Mouse (Mus musculus) E14TG2a.4 (cell line): ENCODE measurements around the gene Mcts2.
"Not testable (repeated sequence)": the region's sequence is repeated elsewhere in the genome, so short reads cannot be mapped to it uniquely, and the experiment has no call there.

Source experiments
- H3K27me3 ChIP-seq: 2 replicates; pipeline ENCODE4 v1.6.1; 2014; ENCODE audit warnings: low read length, control low read depth; ENCODE audit not compliant: insufficient read depth
- H3K36me3 ChIP-seq: 2 replicates; pipeline ENCODE4 v1.6.1; 2014; ENCODE audit warnings: low read length, control low read depth; ENCODE audit not compliant: insufficient read depth
- H3K4me1 ChIP-seq: replicated peaks from 2 replicates; pipeline ENCODE4 v1.6.1; 2014; ENCODE audit warnings: low read depth, low read length, control low read depth
- H3K4me3 ChIP-seq: replicated peaks from 2 replicates; pipeline ENCODE4 v1.5.1; 2014; ENCODE audit warnings: mild to moderate bottlenecking, low read length
- H3K9me3 ChIP-seq: 2 replicates; pipeline ENCODE4 v1.6.1; 2014; ENCODE audit warnings: low read length, control low read depth
- CTCF ChIP-seq: conservative IDR thresholded peaks from 2 replicates; pipeline ENCODE4 v1.5.1; 2014; ENCODE audit warnings: low read length
- NANOG ChIP-seq: IDR thresholded peaks from 2 replicates; pipeline ENCODE4 v1.6.1; 2014; ENCODE audit warnings: borderline replicate concordance, low read length, mixed read lengths
- POU5F1 ChIP-seq: IDR thresholded peaks from 2 replicates; pipeline ENCODE4 v1.6.1; 2014; ENCODE audit warnings: low read length, borderline replicate concordance

The Mcts2 gene

DNA sequence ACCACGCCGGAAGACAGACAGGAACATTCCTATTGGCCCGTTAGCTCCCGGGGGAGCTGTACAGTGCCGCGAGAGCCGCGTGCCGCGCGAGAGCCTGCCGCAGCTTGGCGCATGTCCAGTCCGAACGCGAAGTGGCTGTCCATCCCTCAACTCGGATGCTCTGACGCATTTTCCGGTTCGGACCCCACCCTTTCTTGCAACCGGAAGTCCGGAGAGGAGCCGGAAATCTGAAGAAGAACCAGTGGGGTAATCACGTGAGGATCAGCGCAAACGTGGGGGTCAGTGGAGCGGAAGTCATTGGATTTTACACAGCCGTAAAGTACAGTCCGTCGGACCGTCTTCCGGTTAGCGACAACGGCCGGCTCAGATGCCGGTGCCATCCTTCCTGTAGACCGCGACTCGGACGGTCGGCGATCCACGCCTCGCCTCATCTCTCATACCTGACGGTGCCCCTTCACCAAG, at the start of gene Mcts2:
Gene Mcts2 (plus strand): TSS at position 230 of the 462 bp plus-strand sequence.
- H3K27me3 ChIP-seq: no peaks in the 10 kb centered on the region
- H3K36me3 ChIP-seq: peaks cover 97% of the 10 kb centered on the region
- peaks cover 64% of the 10 kb centered on the region for H3K9me3 ChIP-seq
- H3K4me3 ChIP-seq: peak within 1 kb of the TSS; percentile 77
- H3K4me1 ChIP-seq: peaks cover 26% of the 10 kb centered on the region
- TF ChIP-seq POU5F1 (no peak), NANOG (no peak), CTCF (no peak)

DNA sequence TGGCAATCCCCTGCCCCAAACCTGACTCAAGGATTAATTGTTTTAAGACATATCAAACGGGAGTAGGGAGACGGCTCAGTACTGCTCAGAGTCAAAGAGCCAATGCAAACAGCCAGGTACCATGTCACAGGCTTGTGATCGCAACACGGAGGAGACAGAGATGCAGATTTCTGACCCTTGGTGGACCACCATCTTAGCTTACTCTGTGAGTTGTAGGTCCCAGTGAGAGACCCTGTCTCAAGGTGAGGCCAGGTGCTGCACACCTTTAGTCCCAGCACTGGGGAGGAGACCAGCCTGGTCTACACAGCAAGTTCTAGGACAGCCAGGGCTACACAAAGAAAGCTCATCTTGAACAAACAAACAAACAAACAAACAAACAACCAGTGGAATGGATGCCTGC, 49.5 kb upstream of the Mcts2 start:
- H3K4me1 ChIP-seq: peaks cover 13% of the 10 kb centered on the region; the same call in 1 of the 2 replicates
- TF ChIP-seq POU5F1 (no peak), CTCF (no peak), NANOG (no peak)
- peaks cover 65% of the 10 kb centered on the region for H3K27me3 ChIP-seq
- H3K9me3 ChIP-seq: peaks cover 6% of the 10 kb centered on the region
- H3K36me3 ChIP-seq: no peaks in the 10 kb centered on the region
- H3K4me3 ChIP-seq: no peak overlapping the region

DNA sequence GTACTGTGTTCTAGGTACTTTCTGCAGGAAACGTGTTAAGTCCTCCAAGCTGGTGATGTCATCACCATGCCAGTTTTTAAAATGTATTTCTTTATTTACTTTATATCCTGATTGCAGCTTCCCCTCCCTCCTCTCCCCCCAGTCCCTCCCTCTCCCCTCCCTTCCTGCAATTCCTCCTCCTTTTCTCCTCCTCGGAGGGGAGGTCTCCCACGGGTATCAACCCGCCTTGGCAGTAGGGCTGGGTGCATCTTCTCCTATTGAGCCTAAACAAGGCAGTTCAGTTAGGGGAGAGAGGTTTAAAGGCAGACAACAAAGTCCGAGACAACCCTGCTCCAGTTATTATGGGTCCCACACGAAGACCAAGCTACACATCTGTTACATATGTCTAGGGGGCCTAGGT, 48.0 kb upstream of the Mcts2 start:
- no peaks in the 10 kb centered on the region for H3K36me3 ChIP-seq
- H3K27me3 ChIP-seq: peaks cover 51% of the 10 kb centered on the region
- H3K4me3 ChIP-seq: no peak overlapping the region
- peaks cover 8% of the 10 kb centered on the region; the same call in 1 of the 2 replicates for H3K4me1 ChIP-seq
- TF ChIP-seq POU5F1 (no peak), CTCF (no peak), NANOG (no peak)
- H3K9me3 ChIP-seq: no peaks in the 10 kb centered on the region

DNA sequence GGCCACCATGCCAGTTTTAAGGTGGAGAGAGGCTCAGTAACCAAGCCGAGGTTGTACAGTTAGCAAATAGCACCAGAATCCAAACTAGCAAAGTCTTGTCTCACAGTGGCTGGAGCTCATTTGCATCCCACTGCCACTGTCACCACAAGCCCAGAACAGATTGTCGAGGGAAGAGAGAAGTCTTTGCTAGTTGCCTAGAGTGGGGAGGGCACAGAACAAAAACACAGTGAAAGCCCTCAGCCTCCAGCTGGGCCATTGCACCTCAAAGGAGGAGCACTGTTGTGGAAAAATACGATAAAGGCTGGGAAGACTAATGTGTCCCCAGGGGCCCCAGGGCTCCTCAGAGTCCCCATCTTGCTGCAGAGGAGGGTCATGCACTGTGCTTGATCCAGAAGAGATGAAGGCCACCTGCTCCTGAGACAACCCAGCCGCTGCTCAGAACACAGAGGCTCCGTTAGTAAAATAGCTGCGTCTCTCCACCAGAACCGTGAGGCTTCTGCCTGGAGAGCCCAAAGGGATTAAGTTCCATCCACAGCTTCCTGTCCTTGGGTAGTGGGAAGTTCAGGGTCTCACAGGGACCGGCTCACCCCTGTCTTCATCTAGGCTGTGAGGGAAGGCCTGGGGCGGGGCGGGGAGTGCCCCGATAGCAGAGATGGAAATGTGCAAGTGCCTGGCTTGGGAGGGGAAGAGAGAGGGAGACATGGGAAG, 47.3 kb upstream of the Mcts2 start:
- H3K4me1 ChIP-seq: peaks cover 7% of the 10 kb centered on the region; the same call in 1 of the 2 replicates
- TF ChIP-seq CTCF (no peak), NANOG (no peak), POU5F1 (no peak)
- H3K27me3 ChIP-seq: peaks cover 44% of the 10 kb centered on the region
- H3K4me3 ChIP-seq: no peak overlapping the region
- no peaks in the 10 kb centered on the region for H3K36me3 ChIP-seq
- H3K9me3 ChIP-seq: no peaks in the 10 kb centered on the region

DNA sequence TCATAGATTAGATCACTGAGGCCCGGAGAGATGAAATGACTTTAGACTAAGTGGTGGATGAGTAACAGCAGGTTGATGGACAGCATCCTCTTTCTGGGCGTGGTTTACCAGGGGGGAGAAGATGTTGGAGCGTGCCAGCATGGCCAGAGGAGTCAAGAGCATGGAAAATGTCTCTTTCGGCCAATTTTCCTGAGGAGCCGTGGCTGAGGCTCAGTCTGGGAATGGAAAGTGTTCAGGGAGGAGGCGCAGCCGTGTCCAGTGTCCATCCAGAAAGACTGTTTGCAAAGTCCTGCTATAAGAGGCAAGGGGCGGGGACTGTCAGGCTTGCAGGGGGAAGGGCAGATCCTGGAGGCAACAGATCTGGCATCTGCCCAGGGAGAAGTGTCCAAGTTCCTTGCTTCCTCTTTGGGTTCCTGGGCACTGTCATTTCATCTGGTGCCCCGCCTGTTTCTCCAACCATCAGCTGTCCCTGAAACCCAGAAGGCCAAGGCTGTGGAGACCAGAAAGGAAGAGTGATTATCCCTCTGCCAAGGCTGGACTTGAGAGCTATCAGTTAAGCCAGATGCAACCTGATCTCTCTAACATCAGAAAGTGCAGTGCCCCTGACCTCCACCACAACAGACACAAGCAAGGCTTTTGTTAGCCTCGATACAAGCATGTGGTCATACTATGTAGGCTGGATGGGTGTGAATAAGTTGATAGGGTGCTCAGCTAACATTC, 33.8 kb upstream of the Mcts2 start:
- no peaks in the 10 kb centered on the region for H3K9me3 ChIP-seq
- H3K4me3 ChIP-seq: no peak overlapping the region
- H3K4me1 ChIP-seq: peaks cover 11% of the 10 kb centered on the region
- TF ChIP-seq POU5F1 (no peak), CTCF (no peak), NANOG (no peak)
- peaks cover 5% of the 10 kb centered on the region; the same call in 1 of the 2 replicates for H3K27me3 ChIP-seq
- H3K36me3 ChIP-seq: no peaks in the 10 kb centered on the region

DNA sequence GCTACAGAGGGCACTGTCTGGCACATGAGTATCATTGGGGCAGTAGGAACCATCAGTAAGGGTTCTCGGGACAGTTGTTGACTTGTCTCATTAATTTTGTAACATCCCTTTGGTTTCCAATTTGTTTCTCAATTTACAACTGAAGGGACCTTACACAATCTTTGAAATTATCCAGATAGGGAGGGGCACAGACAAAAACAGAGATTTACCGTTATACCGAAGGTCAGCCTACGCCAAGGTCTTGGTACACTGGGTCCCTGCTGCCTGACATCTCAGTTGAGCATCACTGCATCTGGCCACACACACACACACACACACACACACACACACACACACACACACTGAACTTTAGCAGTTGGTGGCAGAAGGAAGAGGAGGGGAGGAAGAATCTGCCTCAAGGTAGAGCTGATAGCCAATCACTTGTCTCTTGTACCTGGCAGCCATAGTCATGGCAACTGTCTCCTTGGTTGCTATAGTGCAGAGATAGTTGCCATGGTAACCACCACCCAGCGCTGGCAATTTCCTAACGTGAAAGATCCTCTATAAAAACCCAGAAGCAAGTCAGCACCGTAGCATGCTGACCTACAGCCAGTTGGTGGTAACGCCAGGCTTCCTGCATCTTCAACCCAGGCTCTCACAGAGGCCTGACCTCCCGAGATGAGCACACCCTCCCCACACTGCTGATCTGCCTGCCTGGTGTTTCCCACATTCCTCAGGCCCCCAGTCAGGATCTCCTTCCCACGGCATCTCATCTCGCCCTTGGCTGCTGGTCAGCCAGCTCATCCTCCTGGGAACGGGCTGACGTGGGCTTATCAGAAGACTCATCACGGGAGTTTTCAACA, 32.7 kb upstream of the Mcts2 start:
- H3K9me3 ChIP-seq: no peaks in the 10 kb centered on the region
- H3K4me1 ChIP-seq: peaks cover 14% of the 10 kb centered on the region
- H3K36me3 ChIP-seq: no peaks in the 10 kb centered on the region
- TF ChIP-seq CTCF (no peak), POU5F1 (no peak), NANOG (no peak)
- peaks cover 5% of the 10 kb centered on the region; the same call in 1 of the 2 replicates for H3K27me3 ChIP-seq
- no peak overlapping the region for H3K4me3 ChIP-seq

DNA sequence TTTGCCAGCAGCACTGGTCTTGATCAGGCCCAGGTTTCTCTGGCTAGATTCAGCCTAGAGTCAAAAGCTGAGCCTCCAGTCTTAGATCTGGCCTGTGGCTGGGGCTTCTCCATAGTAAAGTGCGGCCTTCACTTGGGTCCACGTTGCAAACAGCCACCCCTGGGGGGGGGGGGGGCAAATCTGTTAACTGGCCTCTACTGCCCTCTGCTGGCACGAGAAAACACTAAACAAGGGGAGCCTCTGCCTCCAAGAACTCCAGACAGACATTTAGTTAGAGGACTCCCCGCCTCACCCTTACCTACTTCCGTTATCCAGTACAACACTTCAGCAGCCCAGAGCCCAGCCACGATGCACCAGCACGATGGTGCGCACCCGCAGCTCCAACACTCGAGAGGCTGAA, 29.4 kb upstream of the Mcts2 start:
- Histone ChIP-seq H3K36me3 (no peaks in the 10 kb centered on the region), H3K9me3 (peaks cover 6% of the 10 kb centered on the region; the same call in 1 of the 2 replicates), H3K27me3 (peaks cover 8% of the 10 kb centered on the region; the same call in 1 of the 2 replicates), H3K4me1 (peaks cover 14% of the 10 kb centered on the region), H3K4me3 (no peak overlapping the region)
- no peak for TF ChIP-seq NANOG
- peak; percentile 41 for TF ChIP-seq CTCF

DNA sequence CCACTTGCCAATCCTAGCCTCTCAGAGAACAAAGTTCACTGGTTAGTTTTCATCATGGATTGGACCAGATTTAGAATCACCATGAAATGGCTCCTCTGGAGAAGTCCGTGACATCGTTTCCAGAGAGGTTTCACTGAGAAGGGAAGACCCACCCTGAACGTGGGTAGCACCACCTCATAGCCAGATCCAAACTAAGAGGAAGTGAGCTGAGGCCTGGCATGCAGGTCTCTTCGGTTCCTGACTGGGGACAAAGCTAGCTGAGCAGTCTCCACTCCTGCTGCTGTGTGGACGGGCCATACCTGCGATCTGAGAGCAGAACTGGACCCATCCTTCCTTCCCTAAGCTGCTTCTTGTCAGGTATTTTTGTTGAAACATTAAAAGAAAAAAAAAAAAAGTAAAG, 25.7 kb upstream of the Mcts2 start:
- Histone ChIP-seq H3K36me3 (no peaks in the 10 kb centered on the region), H3K4me1 (peaks cover 8% of the 10 kb centered on the region; the same call in 1 of the 2 replicates), H3K27me3 (peaks cover 13% of the 10 kb centered on the region; the same call in 1 of the 2 replicates), H3K9me3 (peaks cover 6% of the 10 kb centered on the region; the same call in 1 of the 2 replicates), H3K4me3 (no peak overlapping the region)
- TF ChIP-seq POU5F1 (no peak), NANOG (no peak)

DNA sequence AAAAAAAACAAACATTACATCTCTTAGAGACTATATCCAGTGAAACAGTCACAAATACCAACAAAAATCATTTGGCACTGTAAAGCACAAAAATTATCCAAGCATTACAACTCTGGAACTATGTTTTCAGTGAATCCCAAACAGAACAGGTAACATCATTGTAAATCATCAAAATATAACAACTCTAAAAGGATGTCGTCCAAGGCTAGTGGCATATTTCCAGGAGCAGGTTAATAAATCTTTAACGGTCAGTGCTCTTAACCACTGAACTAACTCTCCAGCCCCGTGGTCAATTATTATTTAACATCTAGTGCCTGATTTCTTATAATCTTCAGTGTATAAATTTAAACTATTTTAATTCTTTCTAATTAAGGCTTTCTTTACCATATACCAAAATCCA, 20.6 kb upstream of the Mcts2 start:
- not testable (repeated sequence) for H3K9me3 ChIP-seq, H3K36me3 ChIP-seq, H3K4me3 ChIP-seq
- Histone ChIP-seq H3K4me1 (peaks cover 15% of the 10 kb centered on the region), H3K27me3 (peaks cover 13% of the 10 kb centered on the region; the same call in 1 of the 2 replicates)
